Mouse (Mus musculus): ENCODE data around the gene Nudt4.

GRCm38 (mm10) chr10:95532916-95533315 is 31.0 kb downstream of the Nudt4 start:
- no peak for TF ChIP-seq CTCF (IDR thresholded peaks at IDR 0.05; ENCODE audit: insufficient read depth, low read depth, low read length)
- no peak for TF ChIP-seq POLR2A (IDR thresholded peaks at IDR 0.05; ENCODE audit: insufficient read depth, low read depth, low read length)

All from olfactory bulb, adult 2 months (tissue).